ENCODE assay signal across 8 mouse cellular contexts in the genomic region with DNA sequence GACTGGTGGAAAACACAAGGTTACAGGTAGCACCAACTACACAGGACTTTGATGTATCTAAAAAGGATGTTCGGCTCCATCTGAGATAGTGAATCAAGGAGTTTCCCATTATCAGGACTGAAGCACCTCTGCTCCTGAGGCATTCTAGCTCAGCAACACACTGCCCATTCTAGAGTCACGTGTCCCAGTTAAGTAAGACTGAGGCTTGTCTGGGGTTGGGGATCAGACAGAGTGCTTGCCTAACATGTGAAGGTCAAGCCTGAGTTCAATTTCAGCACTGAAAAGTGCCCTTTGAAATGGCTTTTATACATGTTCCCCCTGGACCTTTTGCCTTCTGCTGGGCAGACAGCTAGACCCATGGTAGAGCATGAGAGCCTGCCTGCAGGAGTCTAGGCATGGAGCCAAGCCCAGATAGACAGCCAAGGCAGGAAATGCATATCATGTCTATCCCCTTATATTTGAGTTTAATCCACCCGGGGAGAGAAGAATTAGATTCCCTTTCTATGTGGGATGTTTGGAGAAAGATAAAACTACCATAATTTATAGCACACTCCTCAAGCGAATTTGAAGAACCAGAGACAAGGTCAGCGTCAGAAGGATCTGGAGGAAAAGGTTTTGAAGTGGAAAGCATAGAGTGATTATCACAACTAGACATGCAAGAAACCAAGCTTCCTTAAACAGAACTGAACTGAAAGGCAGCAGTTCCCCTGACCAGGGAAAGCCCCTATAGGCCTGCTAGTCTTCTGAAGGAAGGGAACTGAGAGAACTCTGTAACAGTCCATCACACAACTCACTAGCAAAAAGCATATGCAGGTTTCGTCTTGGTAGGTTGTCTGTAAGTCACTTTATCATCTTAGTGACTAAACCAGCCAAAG.
A peak's percentile ranks its signal among the peaks of the same experiment; 100 is the strongest.
DNase-seq lines count a peak whose midpoint lies in the region; ATAC-seq and TF ChIP-seq lines count a peak whose summit lies in the region.

No protein-coding gene starts in this region.

- no peaks in the 10 kb centered on the region for H3K27me3 ChIP-seq in heart, embryonic 16.5 days (ENCODE audit: control insufficient read depth, insufficient read depth, low read length)
- no peaks in the 10 kb centered on the region for H3K27me3 ChIP-seq in heart, embryonic 11.5 days (ENCODE audit: control insufficient read depth, insufficient read depth, low read length)

- no peak for TF ChIP-seq CTCF in bone marrow macrophage, adult 2 months (IDR thresholded peaks at IDR 0.05; ENCODE audit: low read depth, low read length)

- intact Hi-C loops in left cerebral cortex, postnatal 36 days (cut with DNase I) = no loop called here

- no peak overlapping the region for H3K4me3 ChIP-seq in heart, embryonic 16.5 days (ENCODE audit: low read length)
- H3K4me3 ChIP-seq in heart, embryonic 11.5 days (ENCODE audit: low read depth, low read length) = no peak overlapping the region
- H3K4me3 ChIP-seq in bone marrow macrophage, adult 2 months (ENCODE audit: insufficient read depth, low read length) = peak overlapping the region; percentile 7; the same call in 1 of the 2 replicates

- H3K27ac ChIP-seq in heart, embryonic 16.5 days (ENCODE audit: low read length) = no peak overlapping the region; the same call in 1 of the 2 replicates
- H3K27ac ChIP-seq in heart, embryonic 11.5 days (ENCODE audit: low read depth, low read length) = no peak overlapping the region
- H3K27ac ChIP-seq in bone marrow macrophage, adult 2 months (ENCODE audit: insufficient read depth, low read depth, low read length) = peak overlapping the region; percentile 16; the same call in 1 of the 2 replicates

- DNase-seq in 3T3-L1 (ENCODE audit: low read depth, low spot score) = peak; percentile 58
- DNase-seq in heart, postnatal 4 days = peak; percentile 49
- DNase-seq in right cerebral cortex, adult 2 months (ENCODE audit: low spot score in 2 of 2) = no peak
- no peak for DNase-seq in left cerebral cortex, postnatal 36 days (ENCODE audit: low spot score in 2 of 2)
- no peak for DNase-seq in frontal cortex, postnatal 14 days (ENCODE audit: low spot score in 2 of 2)

- H3K4me1 ChIP-seq in heart, embryonic 16.5 days (ENCODE audit: control insufficient read depth, insufficient read depth, low read length) = peaks cover 10% of the 10 kb centered on the region
- H3K4me1 ChIP-seq in heart, embryonic 11.5 days (ENCODE audit: control insufficient read depth, insufficient read depth, low read length) = no peaks in the 10 kb centered on the region
- peaks cover 22% of the 10 kb centered on the region for H3K4me1 ChIP-seq in bone marrow macrophage, adult 2 months (ENCODE audit: control insufficient read depth, insufficient read depth, low read length)

- no peaks in the 10 kb centered on the region for H3K9me3 ChIP-seq in heart, embryonic 16.5 days (replicated peaks; ENCODE audit: control insufficient read depth, low read length)
- no peaks in the 10 kb centered on the region for H3K9me3 ChIP-seq in heart, embryonic 11.5 days (replicated peaks; ENCODE audit: control insufficient read depth, low read length)

- no peak overlapping the region for H3K4me2 ChIP-seq in heart, embryonic 16.5 days (ENCODE audit: low read depth, low read length)
- no peak overlapping the region for H3K4me2 ChIP-seq in heart, embryonic 11.5 days

- H3K9ac ChIP-seq in heart, embryonic 16.5 days (ENCODE audit: low read length) = no peak overlapping the region
- H3K9ac ChIP-seq in heart, embryonic 11.5 days (ENCODE audit: low read depth, low read length) = no peak overlapping the region

- peak; percentile 23; the same call in 1 of the 2 replicates for ATAC-seq in heart, embryonic 16.5 days (replicated peaks; ENCODE audit: extremely low read depth, insufficient read depth, low FRiP score)
- ATAC-seq in heart, embryonic 11.5 days (replicated peaks; ENCODE audit: insufficient number of reproducible peaks, low FRiP score, low TSS enrichment) = no peak

- H3K36me3 ChIP-seq in heart, embryonic 16.5 days (ENCODE audit: control insufficient read depth, insufficient read depth) = no peaks in the 10 kb centered on the region
- H3K36me3 ChIP-seq in heart, embryonic 11.5 days (ENCODE audit: control insufficient read depth, insufficient read depth, low read length) = no peaks in the 10 kb centered on the region

- WGBS in heart, embryonic 16.5 days = 41% methylated on average over 6 of the region's 6 CpGs
- WGBS in heart, embryonic 11.5 days (ENCODE audit: insufficient replicate concordance) = 60% methylated on average over 6 of the region's 6 CpGs

- no peak for TF ChIP-seq POLR2A in bone marrow macrophage, adult 2 months (IDR thresholded peaks at IDR 0.05; ENCODE audit: borderline replicate concordance, low read depth, low read length)

Comparison
In these comparisons a context has a peak if more than half of its experiments do, and no peak if none do; other contexts are left out.
1. DNase-seq: peak in 3T3-L1 (single experiment) and heart, postnatal 4 days (single experiment); none in right cerebral cortex, adult 2 months (0 of 2), left cerebral cortex, postnatal 36 days (0 of 2) and frontal cortex, postnatal 14 days (0 of 2).